Mouse (Mus musculus) forebrain, postnatal 0 days (tissue): ENCODE results near the gene Ncapd3. TPM values are rescaled to one million over a fixed set of nuclear protein-coding genes. Genes with fewer than 3 reads are reported as not detected.

Experiments
- ATAC-seq: fragments of 200-750 bp; cut with Nextera tagmentation; 2 replicates; pipeline ENCODE4 v1.8.0; 2017; ENCODE audit warnings: mild to moderate bottlenecking, moderate library complexity
- DNase-seq: peaks from one replicate; pipeline ENCODE4 v3.0.0-alpha.2; 2015
- H3K27ac ChIP-seq: fragments of 300-500 bp; sonication (generic); 2 replicates; pipeline ENCODE4 v1.5.1; 2014; ENCODE audit warnings: low read depth, mild to moderate bottlenecking, antibody characterized with exemption, low read length, moderate library complexity, mixed read lengths
- H3K27me3 ChIP-seq: fragments of 300-500 bp; sonication (generic); 2 replicates; pipeline ENCODE4 v1.6.1; 2014; ENCODE audit warnings: mild to moderate bottlenecking, low read length, mixed read lengths; ENCODE audit not compliant: insufficient read depth
- H3K36me3 ChIP-seq: fragments of 300-500 bp; sonication (generic); 2 replicates; pipeline ENCODE4 v1.6.1; 2014; ENCODE audit warnings: mild to moderate bottlenecking, moderate library complexity; ENCODE audit not compliant: insufficient read depth
- H3K4me1 ChIP-seq: fragments of 300-500 bp; sonication (generic); 2 replicates; pipeline ENCODE4 v1.6.1; 2014; ENCODE audit warnings: antibody characterized with exemption; ENCODE audit not compliant: insufficient read depth
- H3K4me2 ChIP-seq: fragments of 300-500 bp; sonication (generic); 2 replicates; pipeline ENCODE4 v1.6.1; 2014; ENCODE audit warnings: low read depth, mild to moderate bottlenecking, moderate library complexity
- H3K4me3 ChIP-seq: fragments of 300-500 bp; sonication (generic); 2 replicates; pipeline ENCODE4 v1.5.1; 2014; ENCODE audit warnings: low read depth, low read length, mixed read lengths
- H3K9ac ChIP-seq: fragments of 300-500 bp; sonication (generic); 2 replicates; pipeline ENCODE4 v1.6.1; 2014; ENCODE audit warnings: mild to moderate bottlenecking
- H3K9me3 ChIP-seq: fragments of 300-500 bp; sonication (generic); 2 replicates; pipeline ENCODE4 v1.6.1; 2016; ENCODE audit warnings: low read length
- CTCF ChIP-seq: sonication (generic); IDR thresholded peaks from 2 replicates; pipeline ENCODE4 v1.5.1; 2016; ENCODE audit warnings: antibody characterized with exemption, control low read depth, low read depth
- WGBS: fragments of 180-500 bp; shearing (Covaris S2); extraction: QIAGEN DNeasy Blood & Tissue Kit; methylation state at CpG from one replicate; pipeline ENCODE4 v1.1.7; 2014; 5-methylcytosine and 5-hydroxymethylcytosine counted together
- polyA plus RNA-seq: library from polyadenylated mRNA; unstranded; fragments of >200 nt; fragmentation: Nextera tagmentation; extraction: Ambion mirVana; gene quantifications from 2 replicates; pipeline ENCODE4 v1.2.1, GENCODE M21; 2015
- total RNA-seq: library from RNA; depleted of rRNA; stranded (reverse); fragments of >200 nt; gene quantifications from 2 replicates; pipeline ENCODE4 v1.2.3, GENCODE M21; 2014

Gene Ncapd3
- total and polyA plus RNA-seq, 2 experiments from 2014 or later, result 6.2 to 23.1 TPM

DNA sequence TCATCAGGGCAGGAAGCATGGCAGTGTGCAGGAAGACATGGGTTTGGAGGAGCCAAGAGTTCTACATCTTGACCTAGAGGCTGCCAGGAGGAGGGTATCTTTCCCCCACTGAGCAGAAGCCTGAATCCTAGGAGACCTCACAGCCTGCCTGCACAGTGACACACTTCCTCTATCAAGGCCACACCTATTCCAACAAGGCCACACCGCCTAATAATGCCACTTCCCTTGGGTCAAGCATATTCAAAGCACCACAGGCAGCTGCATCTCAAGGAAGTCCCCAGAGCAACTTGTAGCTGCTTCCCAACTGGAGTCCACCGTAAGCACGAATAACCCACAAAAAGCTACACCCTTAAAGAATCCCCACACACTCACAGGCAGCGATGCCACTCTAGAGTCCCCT lies 92.1 kb downstream of the Ncapd3 start:
- H3K4me2 ChIP-seq, result no peak overlapping the region
- ATAC-seq (no peak), DNase-seq (no peak)
- no peak for TF ChIP-seq CTCF
- no peaks in the 10 kb centered on the region for H3K36me3 ChIP-seq
- WGBS, result 86% methylated on average over 4 of the region's 4 CpGs
- H3K9me3 ChIP-seq, result no peaks in the 10 kb centered on the region
- no peaks in the 10 kb centered on the region for H3K27me3 ChIP-seq
- H3K4me3 ChIP-seq, result no peak overlapping the region
- no peak overlapping the region for H3K9ac ChIP-seq
- no peak overlapping the region for H3K27ac ChIP-seq
- H3K4me1 ChIP-seq, result no peaks in the 10 kb centered on the region; the same call in 1 of the 2 replicates

DNA sequence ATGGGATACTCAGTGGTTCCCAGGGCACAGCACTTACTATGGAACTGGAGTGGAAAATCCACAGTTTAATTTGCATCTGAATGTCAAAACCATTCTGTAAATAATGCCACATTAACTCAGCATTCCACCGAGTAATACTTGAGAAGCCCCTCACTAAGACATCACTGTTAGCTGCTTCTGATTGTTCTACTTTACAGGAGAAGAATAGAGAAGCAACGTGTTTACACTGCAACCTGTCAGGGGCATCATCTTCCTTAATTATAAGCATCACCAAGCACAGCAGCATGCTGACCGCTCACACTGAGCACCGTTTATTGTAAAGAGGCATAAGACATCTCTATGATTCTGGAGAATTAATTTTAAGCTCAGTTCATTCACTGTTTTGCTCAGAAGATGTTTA lies 93.0 kb downstream of the Ncapd3 start:
- Histone ChIP-seq H3K27ac (no peak overlapping the region), H3K4me1 (no peaks in the 10 kb centered on the region; the same call in 1 of the 2 replicates), H3K9ac (no peak overlapping the region), H3K4me2 (no peak overlapping the region), H3K27me3 (no peaks in the 10 kb centered on the region), H3K4me3 (no peak overlapping the region), H3K9me3 (no peaks in the 10 kb centered on the region), H3K36me3 (no peaks in the 10 kb centered on the region)
- 27% methylated on average over 4 of the region's 4 CpGs for WGBS
- DNase-seq (no peak), ATAC-seq (peak; percentile 48; the same call in 1 of the 2 replicates)
- no peak for TF ChIP-seq CTCF

DNA sequence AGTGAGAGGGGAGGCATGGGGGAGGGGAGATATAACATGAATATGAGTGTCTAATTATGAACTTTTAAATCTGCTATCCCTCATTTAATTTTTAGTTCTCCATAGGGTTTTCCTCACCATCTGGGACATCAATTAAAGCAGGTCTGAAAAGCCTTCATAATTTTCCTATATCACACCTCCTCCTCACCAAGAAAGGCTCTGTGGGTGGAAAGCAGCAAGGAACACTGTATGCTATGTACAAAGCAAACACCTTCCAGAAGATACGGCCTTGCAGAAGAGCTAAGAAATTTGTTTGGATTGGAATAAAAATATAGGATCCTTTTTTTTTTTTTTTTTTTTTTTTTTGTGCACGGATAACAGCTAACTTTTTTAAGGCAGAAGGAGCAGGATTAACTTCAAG lies 94.0 kb downstream of the Ncapd3 start:
- Histone ChIP-seq H3K27me3 (no peaks in the 10 kb centered on the region), H3K36me3 (no peaks in the 10 kb centered on the region), H3K4me1 (no peaks in the 10 kb centered on the region; the same call in 1 of the 2 replicates), H3K27ac (no peak overlapping the region), H3K9ac (no peak overlapping the region), H3K4me3 (no peak overlapping the region), H3K4me2 (no peak overlapping the region), H3K9me3 (no peaks in the 10 kb centered on the region)
- 83% methylated on average over 2 of the region's 2 CpGs for WGBS
- no peak for TF ChIP-seq CTCF
- no peak for ATAC-seq
- no peak for DNase-seq

DNA sequence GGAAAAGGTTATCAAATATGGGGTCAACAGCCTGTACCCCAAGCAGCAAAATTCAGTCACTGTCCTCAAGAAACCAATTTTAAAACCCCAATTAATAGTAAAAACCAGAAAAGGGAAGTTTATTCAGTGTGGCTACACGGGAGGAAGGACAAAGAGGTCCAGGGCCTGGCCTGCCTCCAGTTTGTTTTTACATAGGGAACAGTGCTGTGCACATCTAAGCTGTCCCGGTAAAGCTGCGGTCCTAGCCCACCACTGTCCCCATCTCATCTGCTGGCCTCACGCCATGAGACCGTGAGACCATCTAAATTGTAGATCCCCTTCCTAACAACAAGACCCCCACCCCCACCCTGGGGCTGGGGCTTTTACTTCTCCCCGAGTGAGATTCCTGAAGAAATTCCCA lies 95.5 kb downstream of the Ncapd3 start:
- Histone ChIP-seq H3K36me3 (no peaks in the 10 kb centered on the region), H3K27me3 (no peaks in the 10 kb centered on the region), H3K4me2 (no peak overlapping the region), H3K9ac (no peak overlapping the region), H3K9me3 (no peaks in the 10 kb centered on the region), H3K4me3 (no peak overlapping the region), H3K4me1 (no peaks in the 10 kb centered on the region; the same call in 1 of the 2 replicates), H3K27ac (no peak overlapping the region)
- no peak for DNase-seq
- no peak for TF ChIP-seq CTCF
- WGBS, result 23% methylated on average over 6 of the region's 6 CpGs
- ATAC-seq, result no peak

DNA sequence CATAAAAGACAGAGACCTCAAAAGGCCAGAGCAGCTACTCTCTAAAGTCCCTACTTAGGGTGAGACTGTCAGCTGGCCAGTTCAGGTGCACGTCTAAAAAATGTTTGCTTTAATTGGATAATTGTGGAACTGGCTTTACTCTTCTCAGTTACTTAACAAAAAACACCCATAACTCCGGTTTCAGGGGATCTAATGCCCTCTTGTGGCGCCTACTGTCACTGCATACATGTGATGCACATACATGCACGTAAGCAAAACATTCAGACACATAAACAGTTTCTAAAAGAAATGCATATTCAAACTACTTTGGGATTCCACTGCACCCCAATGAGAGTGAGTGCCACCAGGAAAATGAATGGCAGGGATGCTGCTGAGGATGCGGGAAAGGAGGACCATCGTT lies 96.6 kb downstream of the Ncapd3 start:
- Histone ChIP-seq H3K4me2 (no peak overlapping the region), H3K27me3 (no peaks in the 10 kb centered on the region), H3K27ac (no peak overlapping the region), H3K4me1 (no peaks in the 10 kb centered on the region; the same call in 1 of the 2 replicates), H3K36me3 (no peaks in the 10 kb centered on the region), H3K4me3 (no peak overlapping the region), H3K9me3 (no peaks in the 10 kb centered on the region), H3K9ac (no peak overlapping the region)
- DNase-seq (peak; percentile 25), ATAC-seq (no peak)
- WGBS, result 90% methylated on average over 6 of the region's 6 CpGs
- TF ChIP-seq CTCF, result peak; percentile 51

DNA sequence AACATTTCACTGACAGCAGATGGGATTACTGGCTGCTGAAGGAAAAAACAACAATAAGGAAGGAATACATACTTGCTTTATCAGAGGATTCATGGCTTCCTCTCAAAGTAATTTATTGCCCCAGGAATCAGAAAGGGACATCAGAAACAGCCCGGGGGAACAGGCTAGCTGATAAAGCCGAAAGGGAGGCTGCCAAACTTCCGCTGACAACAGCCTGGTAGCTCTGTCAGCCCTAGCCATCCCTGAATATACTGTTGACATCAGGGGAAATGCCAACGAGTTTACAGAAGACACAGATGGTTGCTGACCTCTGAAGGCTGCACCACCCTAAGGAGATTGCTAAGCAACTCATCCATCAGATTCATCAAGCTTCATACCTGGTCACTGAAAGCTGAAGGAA lies 98.7 kb downstream of the Ncapd3 start:
- ATAC-seq, result no peak
- no peak overlapping the region for H3K9ac ChIP-seq
- no peak overlapping the region for H3K27ac ChIP-seq
- H3K27me3 ChIP-seq, result no peaks in the 10 kb centered on the region
- H3K36me3 ChIP-seq, result no peaks in the 10 kb centered on the region
- H3K4me2 ChIP-seq, result no peak overlapping the region
- no peaks in the 10 kb centered on the region; the same call in 1 of the 2 replicates for H3K4me1 ChIP-seq
- 76% methylated on average over 4 of the region's 4 CpGs for WGBS
- TF ChIP-seq CTCF, result no peak
- H3K4me3 ChIP-seq, result no peak overlapping the region
- no peaks in the 10 kb centered on the region for H3K9me3 ChIP-seq
- no peak for DNase-seq

DNA sequence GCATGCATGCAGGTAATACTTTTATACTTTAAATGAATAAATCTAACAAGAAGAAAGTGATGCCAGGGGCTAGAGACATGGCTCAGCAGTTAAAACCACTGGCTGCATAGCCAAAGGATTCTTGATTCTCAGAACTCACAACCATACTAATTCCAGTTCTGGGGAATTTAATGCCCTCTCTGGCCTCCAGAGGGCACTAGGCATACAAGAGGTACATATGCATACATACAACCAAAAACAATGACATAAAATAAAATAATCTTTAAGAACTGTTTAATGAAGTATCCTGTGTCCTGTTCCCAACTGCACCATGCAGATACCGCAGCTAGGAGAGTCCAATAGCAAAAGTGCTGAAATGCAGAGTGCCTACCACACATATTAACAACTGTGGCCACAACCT lies 104.4 kb downstream of the Ncapd3 start:
- DNase-seq, result peak; percentile 64
- no peak overlapping the region for H3K4me3 ChIP-seq

More for the DNA sequence above, 104.4 kb downstream of the Ncapd3 start:
- H3K4me1 ChIP-seq, result no peaks in the 10 kb centered on the region
- no peaks in the 10 kb centered on the region for H3K27me3 ChIP-seq
- H3K27ac ChIP-seq, result no peak overlapping the region
- peak; percentile 68 for TF ChIP-seq CTCF
- H3K9ac ChIP-seq, result no peak overlapping the region
- H3K36me3 ChIP-seq, result no peaks in the 10 kb centered on the region
- WGBS, result 74% methylated on average over 1 of the region's 1 CpGs
- no peak for ATAC-seq
- no peak overlapping the region for H3K4me2 ChIP-seq
- no peaks in the 10 kb centered on the region for H3K9me3 ChIP-seq
